Mouse (Mus musculus) heart, adult 2 months (tissue): Measurements from ENCODE around the gene Gm44511.
"Not testable (repeated sequence)": the region's sequence is repeated elsewhere in the genome, so short reads cannot be mapped to it uniquely, and the experiment has no call there.

Experiments
- CTCF ChIP-seq: fragments of 200-600 bp; IDR thresholded peaks from 2 replicates; pipeline ENCODE4 v1.8.1; 2022; ENCODE audit warnings: antibody characterized with exemption, mild to moderate bottlenecking, moderate library complexity
- POLR2A ChIP-seq: fragments of 200-500 bp; IDR thresholded peaks from 2 replicates; pipeline ENCODE4 v1.6.1; 2011; ENCODE audit warnings: mild to moderate bottlenecking, low read depth, low read length, control low read depth; ENCODE audit not compliant: insufficient read depth

- TF ChIP-seq CTCF, POLR2A: not testable (repeated sequence)
Observed at GRCm38 (mm10) chr6:128762892-128763670, 63.0 kb downstream of the Gm44511 start.
